Mouse (Mus musculus) limb, embryonic 15.5 days (tissue): ENCODE results near the gene Diaph2. TPM values are rescaled to one million over a fixed set of nuclear protein-coding genes. Genes with fewer than 3 reads are reported as not detected.

Experiments
- ATAC-seq: fragments of 200-750 bp; cut with Nextera tagmentation; 2 replicates; pipeline ENCODE4 v1.8.0; 2017; ENCODE audit warnings: low read depth, moderate TSS enrichment; ENCODE audit not compliant: insufficient number of reproducible peaks, low FRiP score, low TSS enrichment
- H3K27ac ChIP-seq: fragments of 300-500 bp; sonication (generic); 2 replicates; pipeline ENCODE4 v1.5.1; 2015; ENCODE audit warnings: moderate library complexity, mild to moderate bottlenecking, inconsistent platforms
- H3K27me3 ChIP-seq: fragments of 300-500 bp; sonication (generic); 2 replicates; pipeline ENCODE4 v1.6.1; 2015; ENCODE audit warnings: inconsistent platforms
- H3K36me3 ChIP-seq: fragments of 300-500 bp; sonication (generic); 2 replicates; pipeline ENCODE4 v1.6.1; 2015; ENCODE audit warnings: inconsistent platforms
- H3K4me1 ChIP-seq: fragments of 300-500 bp; sonication (generic); 2 replicates; pipeline ENCODE4 v1.6.1; 2015; ENCODE audit warnings: inconsistent platforms
- H3K4me2 ChIP-seq: fragments of 300-500 bp; sonication (generic); 2 replicates; pipeline ENCODE4 v1.6.1; 2015; ENCODE audit warnings: mild to moderate bottlenecking, inconsistent platforms
- H3K4me3 ChIP-seq: fragments of 300-500 bp; sonication (generic); 2 replicates; pipeline ENCODE4 v1.5.1; 2015; ENCODE audit warnings: mild to moderate bottlenecking, inconsistent platforms
- H3K9ac ChIP-seq: fragments of 300-500 bp; sonication (generic); 2 replicates; pipeline ENCODE4 v1.6.1; 2015; ENCODE audit warnings: inconsistent platforms
- H3K9me3 ChIP-seq: fragments of 300-500 bp; sonication (generic); 2 replicates; pipeline ENCODE4 v1.6.1; 2016; ENCODE audit warnings: inconsistent platforms
- WGBS: fragments of 180-500 bp; shearing (Covaris S2); methylation state at CpG from one replicate; pipeline ENCODE4 v1.1.7; 2015; 5-methylcytosine and 5-hydroxymethylcytosine counted together
- polyA plus RNA-seq: library from polyadenylated mRNA; unstranded; fragments of >200 nt; fragmentation: Nextera tagmentation; extraction: Ambion mirVana; gene quantifications from 2 replicates; pipeline ENCODE4 v1.2.1, GENCODE M21; 2015

The Diaph2 gene
- polyA plus RNA-seq, 1 experiment from 2014 or later = 5.6 TPM

- no peak overlapping the region for H3K27ac ChIP-seq
- H3K4me1 ChIP-seq = no peaks in the 10 kb centered on the region
- H3K4me3 ChIP-seq = no peak overlapping the region
- H3K9ac ChIP-seq = no peak overlapping the region
- H3K9me3 ChIP-seq = no peaks in the 10 kb centered on the region
- ATAC-seq = no peak
- no peak overlapping the region for H3K4me2 ChIP-seq
- no peaks in the 10 kb centered on the region for H3K36me3 ChIP-seq
- 0 out of 2 replicates have a peak, but pooled peaks cover 6% of the 10 kb centered on the region for H3K27me3 ChIP-seq
- 61% methylated on average over 3 of the region's 3 CpGs for WGBS
Measured at GRCm38 (mm10) chrX:130503465-130503860, 753.9 kb downstream of the Diaph2 start.

GRCm38 (mm10) chrX:130505626-130506025 lies 756.1 kb downstream of the Diaph2 start:
- ATAC-seq = no peak
- WGBS = 35% methylated on average over 5 of the region's 5 CpGs
- Histone ChIP-seq H3K4me2 (no peak overlapping the region), H3K4me3 (no peak overlapping the region), H3K9me3 (no peaks in the 10 kb centered on the region), H3K36me3 (no peaks in the 10 kb centered on the region), H3K27me3 (0 out of 2 replicates have a peak, but pooled peaks cover 6% of the 10 kb centered on the region), H3K9ac (no peak overlapping the region), H3K27ac (no peak overlapping the region), H3K4me1 (no peaks in the 10 kb centered on the region)
